Mouse (Mus musculus) hindbrain, embryonic 15.5 days (tissue): ENCODE results near the gene Ceacam16. TPM values are rescaled to one million over a fixed set of nuclear protein-coding genes. Genes with fewer than 3 reads are reported as not detected.

ENCODE experiments used
- ATAC-seq: fragments of 200-750 bp; cut with Nextera tagmentation; 2 replicates; pipeline ENCODE4 v1.8.0; 2017; ENCODE audit warnings: low read depth, moderate number of reproducible peaks, moderate TSS enrichment; ENCODE audit not compliant: low FRiP score
- H3K27ac ChIP-seq: fragments of 300-500 bp; sonication (generic); replicated peaks from 2 replicates; pipeline ENCODE4 v1.5.1; 2015; ENCODE audit warnings: mild to moderate bottlenecking, inconsistent platforms
- H3K27me3 ChIP-seq: fragments of 300-500 bp; sonication (generic); 2 replicates; pipeline ENCODE4 v1.6.1; 2015; ENCODE audit warnings: control low read depth, inconsistent platforms
- H3K36me3 ChIP-seq: fragments of 300-500 bp; sonication (generic); 2 replicates; pipeline ENCODE4 v1.6.1; 2015; ENCODE audit warnings: control low read depth, inconsistent platforms
- H3K4me1 ChIP-seq: fragments of 300-500 bp; sonication (generic); replicated peaks from 2 replicates; pipeline ENCODE4 v1.6.1; 2015; ENCODE audit warnings: control low read depth, inconsistent platforms
- H3K4me2 ChIP-seq: fragments of 300-500 bp; sonication (generic); 2 replicates; pipeline ENCODE4 v1.6.1; 2015; ENCODE audit warnings: moderate library complexity, mild to moderate bottlenecking, inconsistent platforms
- H3K4me3 ChIP-seq: fragments of 300-500 bp; sonication (generic); 2 replicates; pipeline ENCODE4 v1.5.1; 2015; ENCODE audit warnings: mild to moderate bottlenecking, inconsistent platforms
- H3K9ac ChIP-seq: fragments of 300-500 bp; sonication (generic); 2 replicates; pipeline ENCODE4 v1.6.1; 2015; ENCODE audit warnings: inconsistent platforms
- H3K9me3 ChIP-seq: fragments of 300-500 bp; sonication (generic); 2 replicates; pipeline ENCODE4 v1.6.1; 2016; ENCODE audit warnings: control low read depth, inconsistent platforms
- WGBS: fragments of 180-500 bp; shearing (Covaris S2); methylation state at CpG from one replicate; pipeline ENCODE4 v1.1.7; 2015; 5-methylcytosine and 5-hydroxymethylcytosine counted together
- polyA plus RNA-seq: library from polyadenylated mRNA; unstranded; fragments of >200 nt; fragmentation: Nextera tagmentation; extraction: Ambion mirVana; gene quantifications from 2 replicates; pipeline ENCODE4 v1.2.1, GENCODE M21; 2015

Gene Ceacam16
- 0.92 and 2.0 TPM in 2 replicates for polyA plus RNA-seq

- Histone ChIP-seq H3K4me3 (no peak within 1 kb of the TSS), H3K4me1 (no peaks in the 10 kb centered on the region), H3K4me2 (no peak within 1 kb of the TSS), H3K9ac (no peak within 1 kb of the TSS), H3K27me3 (no peaks in the 10 kb centered on the region), H3K27ac (no peak within 1 kb of the TSS), H3K36me3 (no peaks in the 10 kb centered on the region), H3K9me3 (no peaks in the 10 kb centered on the region)
- no peak for ATAC-seq
- 80% methylated on average over 9 of the region's 9 CpGs for WGBS
Measured at GRCm38 (mm10) chr7:19861199-19861598, at the start of gene Ceacam16. Gene Ceacam16, minus strand, starts transcription at chr7:19861299.

- Histone ChIP-seq H3K4me3 (no peak overlapping the region), H3K27ac (no peak overlapping the region), H3K4me2 (no peak overlapping the region), H3K36me3 (peaks cover 31% of the 10 kb centered on the region), H3K9ac (no peak overlapping the region), H3K4me1 (no peaks in the 10 kb centered on the region), H3K27me3 (no peaks in the 10 kb centered on the region), H3K9me3 (no peaks in the 10 kb centered on the region)
- WGBS, result 52% methylated on average over 21 of the region's 21 CpGs
- peak; percentile 84 for ATAC-seq
Measured at GRCm38 (mm10) chr7:19910421-19911291, 49.6 kb upstream of the Ceacam16 start.

GRCm38 (mm10) chr7:19889881-19890280, 28.8 kb upstream of the Ceacam16 start:
- Histone ChIP-seq H3K4me1 (no peaks in the 10 kb centered on the region), H3K36me3 (no peaks in the 10 kb centered on the region), H3K4me3 (no peak overlapping the region), H3K9ac (no peak overlapping the region), H3K27ac (no peak overlapping the region), H3K9me3 (no peaks in the 10 kb centered on the region), H3K4me2 (no peak overlapping the region), H3K27me3 (no peaks in the 10 kb centered on the region)
- no peak for ATAC-seq
- WGBS, result 54% methylated on average over 8 of the region's 8 CpGs

GRCm38 (mm10) chr7:19887849-19888248, 26.8 kb upstream of the Ceacam16 start, which contains the start of gene Ceacam19:
Gene Ceacam19, minus strand, starts transcription at chr7:19887965.
- Histone ChIP-seq H3K27ac (no peak within 1 kb of the TSS), H3K4me1 (no peaks in the 10 kb centered on the region), H3K27me3 (no peaks in the 10 kb centered on the region), H3K9ac (no peak within 1 kb of the TSS), H3K4me2 (no peak within 1 kb of the TSS), H3K9me3 (no peaks in the 10 kb centered on the region), H3K4me3 (no peak within 1 kb of the TSS), H3K36me3 (no peaks in the 10 kb centered on the region)
- ATAC-seq, result no peak
- WGBS, result 74% methylated on average over 7 of the region's 7 CpGs

GRCm38 (mm10) chr7:19880754-19881153, 19.7 kb upstream of the Ceacam16 start:
- Histone ChIP-seq H3K27ac (no peak overlapping the region), H3K36me3 (no peaks in the 10 kb centered on the region), H3K9ac (no peak overlapping the region), H3K4me2 (no peak overlapping the region), H3K9me3 (no peaks in the 10 kb centered on the region), H3K4me1 (no peaks in the 10 kb centered on the region), H3K27me3 (no peaks in the 10 kb centered on the region), H3K4me3 (no peak overlapping the region)
- 88% methylated on average over 8 of the region's 8 CpGs for WGBS
- no peak for ATAC-seq

GRCm38 (mm10) chr7:19876781-19877425, 15.8 kb upstream of the Ceacam16 start:
- no peak overlapping the region for H3K9ac ChIP-seq
- WGBS, result 67% methylated on average over 14 of the region's 14 CpGs
- H3K4me1 ChIP-seq, result no peaks in the 10 kb centered on the region
- H3K4me2 ChIP-seq, result no peak overlapping the region
- H3K36me3 ChIP-seq, result no peaks in the 10 kb centered on the region
- H3K9me3 ChIP-seq, result no peaks in the 10 kb centered on the region
- H3K27ac ChIP-seq, result no peak overlapping the region
- H3K27me3 ChIP-seq, result no peaks in the 10 kb centered on the region
- ATAC-seq, result peak; percentile 29; the same call in 1 of the 2 replicates
- no peak overlapping the region for H3K4me3 ChIP-seq

GRCm38 (mm10) chr7:19875948-19876682, 15.0 kb upstream of the Ceacam16 start:
- Histone ChIP-seq H3K27ac (no peak overlapping the region), H3K9ac (no peak overlapping the region), H3K36me3 (no peaks in the 10 kb centered on the region), H3K27me3 (no peaks in the 10 kb centered on the region), H3K4me1 (no peaks in the 10 kb centered on the region), H3K4me3 (no peak overlapping the region), H3K9me3 (no peaks in the 10 kb centered on the region), H3K4me2 (no peak overlapping the region)
- 48% methylated on average over 13 of the region's 13 CpGs for WGBS
- peak; percentile 64 for ATAC-seq

GRCm38 (mm10) chr7:19871943-19872601, 11.0 kb upstream of the Ceacam16 start:
- H3K9me3 ChIP-seq, result no peaks in the 10 kb centered on the region
- no peak overlapping the region for H3K27ac ChIP-seq
- WGBS, result 50% methylated on average over 5 of the region's 5 CpGs
- H3K9ac ChIP-seq, result no peak overlapping the region
- H3K27me3 ChIP-seq, result no peaks in the 10 kb centered on the region
- H3K4me1 ChIP-seq, result no peaks in the 10 kb centered on the region
- H3K4me2 ChIP-seq, result no peak overlapping the region
- H3K4me3 ChIP-seq, result no peak overlapping the region
- no peak for ATAC-seq
- no peaks in the 10 kb centered on the region for H3K36me3 ChIP-seq

GRCm38 (mm10) chr7:19871137-19871621, 10.1 kb upstream of the Ceacam16 start:
- Histone ChIP-seq H3K27ac (no peak overlapping the region), H3K9me3 (no peaks in the 10 kb centered on the region), H3K36me3 (no peaks in the 10 kb centered on the region), H3K4me1 (no peaks in the 10 kb centered on the region), H3K4me3 (no peak overlapping the region), H3K9ac (no peak overlapping the region), H3K4me2 (no peak overlapping the region), H3K27me3 (no peaks in the 10 kb centered on the region)
- 71% methylated on average over 10 of the region's 10 CpGs for WGBS
- no peak for ATAC-seq

GRCm38 (mm10) chr7:19867751-19868399, 6.8 kb upstream of the Ceacam16 start:
- ATAC-seq, result no peak
- Histone ChIP-seq H3K9ac (no peak overlapping the region), H3K4me2 (no peak overlapping the region), H3K27ac (no peak overlapping the region), H3K36me3 (no peaks in the 10 kb centered on the region), H3K9me3 (no peaks in the 10 kb centered on the region), H3K27me3 (no peaks in the 10 kb centered on the region), H3K4me3 (no peak overlapping the region), H3K4me1 (no peaks in the 10 kb centered on the region)
- WGBS, result 89% methylated on average over 16 of the region's 16 CpGs

- no peak overlapping the region for H3K4me3 ChIP-seq
- no peaks in the 10 kb centered on the region for H3K27me3 ChIP-seq
- H3K36me3 ChIP-seq, result no peaks in the 10 kb centered on the region
- no peak overlapping the region for H3K4me2 ChIP-seq
- H3K27ac ChIP-seq, result no peak overlapping the region
- no peak for ATAC-seq
- WGBS, result 91% methylated on average over 6 of the region's 6 CpGs
- no peaks in the 10 kb centered on the region for H3K9me3 ChIP-seq
- H3K9ac ChIP-seq, result no peak overlapping the region
- no peaks in the 10 kb centered on the region for H3K4me1 ChIP-seq
Measured at GRCm38 (mm10) chr7:19866490-19866889, 5.4 kb upstream of the Ceacam16 start.
